Mouse (Mus musculus) hindbrain, embryonic 13.5 days (tissue): ENCODE results near the gene 2200002D01Rik. TPM values are rescaled to one million over a fixed set of nuclear protein-coding genes. Genes with fewer than 3 reads are reported as not detected.

Experiments used
- ATAC-seq: fragments of 200-750 bp; cut with Nextera tagmentation; 2 replicates; pipeline ENCODE4 v1.8.0; 2017; ENCODE audit warnings: moderate TSS enrichment; ENCODE audit not compliant: low FRiP score
- H3K27ac ChIP-seq: fragments of 300-500 bp; sonication (generic); 2 replicates; pipeline ENCODE4 v1.5.1; 2015; ENCODE audit warnings: inconsistent platforms, mild to moderate bottlenecking, moderate library complexity
- H3K27me3 ChIP-seq: fragments of 300-500 bp; sonication (generic); 2 replicates; pipeline ENCODE4 v1.6.1; 2015; ENCODE audit warnings: mild to moderate bottlenecking, inconsistent platforms
- H3K36me3 ChIP-seq: fragments of 300-500 bp; sonication (generic); 2 replicates; pipeline ENCODE4 v1.6.1; 2015; ENCODE audit warnings: mild to moderate bottlenecking, inconsistent platforms
- H3K4me1 ChIP-seq: fragments of 300-500 bp; sonication (generic); replicated peaks from 2 replicates; pipeline ENCODE4 v1.6.1; 2015; ENCODE audit warnings: inconsistent platforms
- H3K4me2 ChIP-seq: fragments of 300-500 bp; sonication (generic); 2 replicates; pipeline ENCODE4 v1.6.1; 2015; ENCODE audit warnings: inconsistent platforms, mild to moderate bottlenecking, moderate library complexity
- H3K4me3 ChIP-seq: fragments of 300-500 bp; sonication (generic); 2 replicates; pipeline ENCODE4 v1.5.1; 2015; ENCODE audit warnings: mild to moderate bottlenecking, inconsistent platforms
- H3K9ac ChIP-seq: fragments of 300-500 bp; sonication (generic); 2 replicates; pipeline ENCODE4 v1.6.1; 2015; ENCODE audit warnings: mild to moderate bottlenecking, inconsistent platforms
- H3K9me3 ChIP-seq: fragments of 300-500 bp; sonication (generic); 2 replicates; pipeline ENCODE4 v1.6.1; 2016; ENCODE audit warnings: inconsistent platforms
- WGBS: fragments of 180-500 bp; shearing (Covaris S2); methylation state at CpG from one replicate; pipeline ENCODE4 v1.1.7; 2015; 5-methylcytosine and 5-hydroxymethylcytosine counted together
- polyA plus RNA-seq: library from polyadenylated mRNA; unstranded; fragments of >200 nt; fragmentation: Nextera tagmentation; extraction: Ambion mirVana; gene quantifications from 2 replicates; pipeline ENCODE4 v1.2.1, GENCODE M21; 2015

The 2200002D01Rik gene
- polyA plus RNA-seq, 1 experiment from 2014 or later: 1.7 TPM

DNA sequence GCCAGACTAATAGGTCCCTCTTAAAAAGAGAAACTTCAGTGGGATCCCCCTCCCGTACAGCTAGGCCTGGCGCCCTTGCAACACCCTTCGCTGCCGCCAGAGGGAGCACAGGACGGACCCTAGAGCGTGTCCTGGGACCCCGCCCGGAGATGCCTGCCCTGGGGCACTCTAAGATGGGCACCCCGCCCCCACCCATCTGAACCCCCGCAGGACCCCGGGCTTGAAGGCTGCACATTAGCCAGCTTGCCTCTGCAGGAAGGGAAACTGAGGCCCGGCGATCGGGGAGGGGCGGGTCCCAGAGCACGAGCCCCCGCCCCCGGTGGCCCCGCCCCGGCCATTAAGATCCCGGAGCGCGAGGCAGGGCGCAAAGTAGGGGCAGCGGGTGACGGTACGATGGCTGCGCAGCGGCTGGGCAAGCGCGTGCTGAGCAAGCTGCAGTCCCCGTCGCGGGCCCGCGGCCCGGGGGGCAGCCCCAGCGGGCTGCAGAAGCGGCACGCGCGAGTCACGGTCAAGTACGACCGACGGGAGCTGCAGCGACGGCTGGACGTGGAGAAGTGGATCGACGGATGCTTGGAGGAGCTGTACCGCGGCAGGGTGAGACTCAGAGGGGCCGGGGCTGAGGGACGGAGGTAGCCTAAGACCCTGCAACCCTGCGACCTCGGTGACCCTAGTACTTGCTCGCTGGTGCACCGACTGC lies 40.8 kb upstream of the 2200002D01Rik start, which contains the start of gene Ppp1r14a:
Gene Ppp1r14a, plus strand, starts transcription at position 367 of the 697 bp plus-strand sequence.
- H3K4me2 ChIP-seq: peak within 1 kb of the TSS; percentile 90
- ATAC-seq: no peak
- peak within 1 kb of the TSS; percentile 75 for H3K9ac ChIP-seq
- no peaks in the 10 kb centered on the region for H3K9me3 ChIP-seq
- WGBS: under 1% methylated on average over 59 of the region's 59 CpGs
- H3K36me3 ChIP-seq: no peaks in the 10 kb centered on the region
- H3K27me3 ChIP-seq: peaks cover 38% of the 10 kb centered on the region
- H3K27ac ChIP-seq: peak within 1 kb of the TSS; percentile 72; the same call in 1 of the 2 replicates
- H3K4me3 ChIP-seq: peak within 1 kb of the TSS; percentile 53
- peaks cover 47% of the 10 kb centered on the region for H3K4me1 ChIP-seq

DNA sequence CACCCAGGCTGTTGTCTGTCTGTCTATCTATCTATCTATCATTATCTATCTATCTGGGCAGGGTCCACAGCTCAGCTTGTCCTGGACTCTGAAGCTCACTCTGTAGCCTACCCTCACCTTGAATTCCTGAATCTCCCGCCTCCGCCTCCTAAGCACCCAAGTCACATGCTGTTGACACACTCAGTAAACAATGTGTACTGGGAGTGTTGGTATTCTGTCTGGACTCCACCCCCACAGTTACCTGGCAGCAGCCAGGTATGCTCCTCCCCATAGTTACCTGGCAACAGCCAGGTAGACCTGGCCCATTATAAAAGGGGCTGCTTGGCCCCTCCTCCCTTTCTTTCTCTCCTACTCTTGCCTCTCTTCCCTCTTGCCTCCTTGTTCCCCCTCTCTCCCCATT lies 39.8 kb upstream of the 2200002D01Rik start:
- Histone ChIP-seq H3K36me3 (no peaks in the 10 kb centered on the region), H3K27ac (no peak overlapping the region), H3K4me1 (peaks cover 40% of the 10 kb centered on the region), H3K27me3 (peaks cover 45% of the 10 kb centered on the region), H3K4me3 (no peak overlapping the region), H3K9me3 (no peaks in the 10 kb centered on the region), H3K9ac (no peak overlapping the region), H3K4me2 (no peak overlapping the region)
- ATAC-seq: no peak
- WGBS: 90% methylated on average over 2 of the region's 2 CpGs

DNA sequence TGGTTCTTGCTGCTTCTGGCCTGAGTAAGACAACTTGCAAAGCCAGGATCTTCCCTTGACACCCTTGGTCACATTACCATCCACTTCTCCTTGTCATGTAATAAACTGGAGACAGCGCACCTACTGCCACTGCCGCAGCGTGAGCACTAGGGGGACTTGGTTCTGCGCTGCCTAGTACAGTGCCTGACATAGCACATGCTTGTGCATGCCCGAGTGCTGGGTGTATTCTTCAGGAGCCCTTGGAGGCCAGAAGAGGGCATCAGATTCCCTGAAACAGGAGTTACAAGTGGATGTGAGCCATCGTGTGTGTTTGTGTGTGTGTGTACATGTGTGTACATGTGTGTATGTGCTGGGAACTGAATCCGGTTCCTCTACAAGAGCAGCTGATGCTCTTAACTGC lies 39.2 kb upstream of the 2200002D01Rik start:
- no peak for ATAC-seq
- no peak overlapping the region for H3K27ac ChIP-seq
- no peak overlapping the region for H3K4me2 ChIP-seq
- WGBS: 87% methylated on average over 7 of the region's 7 CpGs
- H3K9me3 ChIP-seq: no peaks in the 10 kb centered on the region
- H3K27me3 ChIP-seq: peaks cover 51% of the 10 kb centered on the region
- H3K36me3 ChIP-seq: no peaks in the 10 kb centered on the region
- peaks cover 36% of the 10 kb centered on the region for H3K4me1 ChIP-seq
- no peak overlapping the region for H3K4me3 ChIP-seq
- H3K9ac ChIP-seq: no peak overlapping the region

DNA sequence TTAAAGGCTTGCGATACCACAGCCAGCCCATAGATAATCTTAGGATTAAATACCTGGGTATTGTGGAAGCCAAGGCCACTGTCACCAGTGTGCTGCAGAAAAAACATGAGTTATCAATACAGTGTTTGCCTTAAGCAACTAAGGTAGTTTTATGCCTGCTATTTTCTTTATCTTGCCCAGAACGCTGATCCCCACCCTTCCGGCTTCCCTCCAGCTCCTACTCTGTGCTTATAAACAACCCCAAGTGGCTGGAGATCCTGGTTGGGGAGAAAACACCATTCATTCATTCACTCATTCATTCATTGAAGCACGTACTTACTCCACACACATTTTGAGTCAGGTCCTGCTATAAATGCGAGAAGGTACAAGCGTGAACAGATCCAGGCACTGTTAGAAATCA lies 36.3 kb upstream of the 2200002D01Rik start:
- Histone ChIP-seq H3K36me3 (no peaks in the 10 kb centered on the region), H3K27me3 (peaks cover 74% of the 10 kb centered on the region), H3K4me2 (no peak overlapping the region), H3K9me3 (no peaks in the 10 kb centered on the region), H3K4me3 (no peak overlapping the region), H3K27ac (no peak overlapping the region), H3K4me1 (peaks cover 29% of the 10 kb centered on the region), H3K9ac (no peak overlapping the region)
- ATAC-seq: no peak
- 93% methylated on average over 6 of the region's 6 CpGs for WGBS

DNA sequence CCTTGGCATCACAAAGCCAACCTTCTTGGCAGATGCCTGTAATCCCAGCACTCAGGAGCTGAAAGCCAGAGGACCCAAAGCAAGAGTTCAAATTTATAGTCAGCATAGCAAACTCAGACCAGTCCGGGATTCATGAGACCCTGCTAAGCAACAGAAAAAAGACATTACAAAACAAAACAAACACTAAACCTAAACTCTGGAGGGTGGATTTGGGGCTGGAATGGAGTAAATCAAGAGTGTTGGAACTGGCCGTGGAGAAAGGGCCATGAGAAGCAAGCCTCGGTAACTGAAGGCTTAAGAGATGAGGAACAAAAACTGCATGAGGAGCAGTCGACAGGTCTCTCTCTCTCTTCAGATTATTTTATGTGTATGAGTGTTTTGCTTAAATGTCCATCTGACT lies 35.6 kb upstream of the 2200002D01Rik start:
- Histone ChIP-seq H3K9ac (no peak overlapping the region), H3K4me3 (no peak overlapping the region), H3K36me3 (no peaks in the 10 kb centered on the region), H3K4me1 (peaks cover 22% of the 10 kb centered on the region), H3K27me3 (peaks cover 75% of the 10 kb centered on the region), H3K4me2 (no peak overlapping the region), H3K27ac (no peak overlapping the region), H3K9me3 (no peaks in the 10 kb centered on the region)
- no peak for ATAC-seq
- WGBS: 80% methylated on average over 4 of the region's 4 CpGs

DNA sequence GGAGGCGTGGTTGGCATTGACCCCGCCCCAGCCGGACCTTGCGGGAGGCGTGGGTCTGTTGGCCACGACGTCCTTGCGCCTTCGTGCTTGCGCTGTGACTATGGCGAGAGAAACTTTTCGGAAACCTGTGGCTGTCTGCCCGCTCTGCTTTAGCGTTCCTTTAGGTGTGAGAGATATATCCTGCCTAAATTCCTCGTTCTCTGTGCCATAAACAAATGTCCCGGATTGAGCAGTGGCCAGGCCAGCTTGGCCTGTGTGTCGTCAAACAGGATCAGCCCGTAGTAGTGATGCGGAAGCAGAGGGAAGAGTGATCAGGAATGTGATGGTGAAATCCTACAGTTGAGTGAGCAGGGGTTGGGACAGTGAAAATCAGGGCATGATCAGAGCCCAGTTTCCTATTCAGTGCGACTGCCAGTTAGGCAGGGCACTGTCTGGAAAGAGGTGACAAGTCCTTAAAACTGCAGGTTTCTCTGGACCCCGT lies 33.8 kb upstream of the 2200002D01Rik start:
- Histone ChIP-seq H3K36me3 (no peaks in the 10 kb centered on the region), H3K9ac (peak overlapping the region; percentile 76), H3K9me3 (no peaks in the 10 kb centered on the region), H3K4me3 (peak overlapping the region; percentile 60), H3K27ac (no peak overlapping the region), H3K4me2 (peak overlapping the region; percentile 95), H3K4me1 (peaks cover 18% of the 10 kb centered on the region), H3K27me3 (peaks cover 67% of the 10 kb centered on the region)
- 10% methylated on average over 21 of the region's 21 CpGs for WGBS
- peak; percentile 34; the same call in 1 of the 2 replicates for ATAC-seq

DNA sequence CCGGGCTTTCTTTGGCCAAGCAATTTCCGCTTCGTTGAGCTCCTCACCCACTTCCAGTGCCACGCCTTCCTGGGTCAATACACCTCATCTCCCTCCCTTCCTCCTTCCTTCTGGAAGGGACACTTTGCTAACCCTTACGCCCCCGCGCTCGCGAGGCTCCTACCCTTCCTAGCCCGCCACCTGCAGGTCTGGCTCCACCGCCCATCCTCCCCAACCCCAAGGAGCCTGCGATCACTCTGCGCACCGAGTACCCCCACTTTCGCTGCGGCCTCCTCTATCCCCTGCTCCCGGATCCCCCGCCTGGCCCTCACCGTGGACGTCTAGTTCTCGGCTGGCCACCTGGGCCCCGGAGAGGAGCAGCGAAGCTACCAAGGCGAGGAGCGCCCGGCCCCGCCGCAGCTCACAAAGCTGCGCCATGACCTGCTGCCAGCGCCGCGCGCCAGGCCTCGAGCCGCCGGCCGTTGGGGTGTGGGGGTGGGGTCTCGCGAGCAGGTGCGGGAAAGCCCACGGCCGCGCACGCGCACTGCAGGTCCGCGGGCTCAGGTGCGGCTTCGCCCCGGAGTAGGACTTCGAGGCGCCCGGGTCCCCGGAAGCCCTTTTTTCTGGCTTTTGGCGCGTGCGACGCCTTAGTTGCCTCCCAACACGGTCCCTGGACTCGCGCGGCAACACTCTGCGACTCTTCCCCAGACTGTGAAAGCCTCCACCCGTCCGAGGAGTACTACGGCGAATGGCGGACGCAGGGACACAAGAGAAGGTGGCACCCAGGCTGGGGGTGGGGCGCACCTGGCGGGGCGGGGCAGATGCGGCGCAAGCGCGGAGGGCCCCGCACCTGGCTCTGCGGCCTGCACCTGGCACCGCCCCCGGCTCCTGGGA lies 33.2 kb upstream of the 2200002D01Rik start, which contains the start of gene Spint2:
Gene Spint2, minus strand, starts transcription at position 712 of the 873 bp plus-strand sequence.
- Histone ChIP-seq H3K36me3 (no peaks in the 10 kb centered on the region), H3K27me3 (peaks cover 66% of the 10 kb centered on the region), H3K9me3 (no peaks in the 10 kb centered on the region), H3K9ac (peak within 1 kb of the TSS; percentile 76), H3K27ac (no peak within 1 kb of the TSS), H3K4me2 (peak within 1 kb of the TSS; percentile 95), H3K4me3 (peak within 1 kb of the TSS; percentile 60), H3K4me1 (peaks cover 18% of the 10 kb centered on the region)
- WGBS: under 1% methylated on average over 80 of the region's 80 CpGs
- peak; percentile 75 for ATAC-seq

DNA sequence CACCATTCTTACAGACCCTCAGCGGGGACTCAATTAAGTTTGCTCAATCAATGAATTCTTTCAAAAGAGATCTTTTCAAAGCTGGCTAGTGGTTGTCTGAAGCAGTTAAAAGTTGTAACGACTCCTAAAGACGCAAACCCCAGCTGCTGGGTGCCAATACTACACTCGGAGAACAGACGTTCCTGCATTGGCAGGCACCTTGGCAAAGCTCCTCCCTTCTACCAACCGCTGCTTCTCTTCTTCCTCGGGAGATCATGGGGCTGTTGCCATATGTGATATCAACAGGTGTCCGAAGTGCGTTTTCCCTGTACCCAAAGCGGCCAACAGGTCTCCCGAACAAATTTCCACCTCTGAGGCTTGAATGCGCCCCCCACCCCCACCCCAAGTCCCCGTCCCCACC lies 32.5 kb upstream of the 2200002D01Rik start:
- H3K27ac ChIP-seq: no peak overlapping the region
- peaks cover 18% of the 10 kb centered on the region for H3K4me1 ChIP-seq
- no peak for ATAC-seq
- WGBS: 15% methylated on average over 13 of the region's 13 CpGs
- peaks cover 61% of the 10 kb centered on the region for H3K27me3 ChIP-seq
- H3K9me3 ChIP-seq: no peaks in the 10 kb centered on the region
- peak overlapping the region; percentile 76; the same call in 1 of the 2 replicates for H3K9ac ChIP-seq
- peak overlapping the region; percentile 95 for H3K4me2 ChIP-seq
- no peaks in the 10 kb centered on the region for H3K36me3 ChIP-seq
- peak overlapping the region; percentile 60 for H3K4me3 ChIP-seq

DNA sequence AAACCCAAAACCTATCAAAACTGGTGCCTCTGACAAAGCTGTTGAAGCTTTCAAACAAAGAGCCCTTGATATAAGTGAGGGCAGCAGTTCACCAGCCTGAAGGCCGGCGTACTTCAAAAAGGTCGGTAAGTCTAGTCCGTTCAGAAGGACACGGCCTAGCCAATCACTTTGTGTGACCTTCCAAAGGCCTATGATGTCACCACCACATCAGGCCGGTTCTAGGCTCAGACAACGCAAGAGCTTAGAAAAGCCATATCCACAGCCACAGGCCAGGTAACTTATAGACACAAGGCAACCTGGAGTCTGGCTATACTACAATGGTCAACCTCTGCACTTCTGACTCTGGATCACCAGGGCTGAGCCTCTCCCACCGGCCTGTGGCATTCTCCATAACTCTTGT lies 31.7 kb upstream of the 2200002D01Rik start:
- Histone ChIP-seq H3K4me2 (no peak overlapping the region), H3K27ac (no peak overlapping the region), H3K27me3 (peaks cover 56% of the 10 kb centered on the region), H3K9ac (no peak overlapping the region), H3K9me3 (no peaks in the 10 kb centered on the region), H3K36me3 (no peaks in the 10 kb centered on the region), H3K4me1 (peaks cover 18% of the 10 kb centered on the region), H3K4me3 (no peak overlapping the region)
- no peak for ATAC-seq
- 84% methylated on average over 8 of the region's 8 CpGs for WGBS

DNA sequence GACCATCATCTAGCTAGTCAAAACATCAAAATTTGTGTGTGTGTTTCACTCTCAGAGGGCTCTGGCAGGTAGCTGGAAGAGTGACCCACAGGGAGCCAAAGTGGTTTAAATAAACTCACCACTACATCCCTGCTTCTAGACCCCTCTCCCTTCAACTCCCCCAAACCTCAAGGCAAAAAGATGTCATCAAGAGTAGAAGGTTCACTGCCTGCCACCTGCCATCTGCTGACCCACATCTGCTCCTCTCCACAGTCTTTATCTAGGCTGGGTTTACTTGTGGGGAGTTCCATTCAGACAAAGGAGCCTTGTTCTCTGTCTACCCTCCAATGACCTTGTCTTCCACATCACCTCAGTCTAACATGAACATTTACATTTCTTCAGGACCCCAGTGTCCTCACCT lies 31.0 kb upstream of the 2200002D01Rik start:
- peaks cover 18% of the 10 kb centered on the region for H3K4me1 ChIP-seq
- no peak overlapping the region for H3K9ac ChIP-seq
- no peak for ATAC-seq
- H3K9me3 ChIP-seq: no peaks in the 10 kb centered on the region
- no peaks in the 10 kb centered on the region for H3K36me3 ChIP-seq
- no peak overlapping the region for H3K4me3 ChIP-seq
- no peak overlapping the region for H3K4me2 ChIP-seq
- H3K27ac ChIP-seq: no peak overlapping the region
- peaks cover 49% of the 10 kb centered on the region for H3K27me3 ChIP-seq

DNA sequence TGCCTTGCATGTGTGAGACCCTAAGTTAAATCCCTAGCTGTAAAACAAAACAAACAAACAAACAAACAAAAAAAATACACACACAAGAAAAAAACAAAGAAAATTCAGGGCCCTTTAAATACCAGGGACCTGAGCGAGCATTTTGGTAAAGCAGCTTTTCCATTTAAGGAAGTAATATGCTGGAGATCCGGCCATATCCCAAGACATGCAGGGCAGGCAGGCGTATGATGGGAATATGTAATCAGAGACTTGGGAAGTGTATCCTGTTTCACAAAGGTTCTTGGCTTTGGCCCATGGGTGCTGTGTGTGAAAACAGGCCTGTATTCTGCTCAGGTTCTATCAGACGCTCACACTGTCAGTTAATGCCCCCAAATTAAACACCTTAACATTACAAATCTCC lies 29.2 kb upstream of the 2200002D01Rik start:
- ATAC-seq: no peak

DNA sequence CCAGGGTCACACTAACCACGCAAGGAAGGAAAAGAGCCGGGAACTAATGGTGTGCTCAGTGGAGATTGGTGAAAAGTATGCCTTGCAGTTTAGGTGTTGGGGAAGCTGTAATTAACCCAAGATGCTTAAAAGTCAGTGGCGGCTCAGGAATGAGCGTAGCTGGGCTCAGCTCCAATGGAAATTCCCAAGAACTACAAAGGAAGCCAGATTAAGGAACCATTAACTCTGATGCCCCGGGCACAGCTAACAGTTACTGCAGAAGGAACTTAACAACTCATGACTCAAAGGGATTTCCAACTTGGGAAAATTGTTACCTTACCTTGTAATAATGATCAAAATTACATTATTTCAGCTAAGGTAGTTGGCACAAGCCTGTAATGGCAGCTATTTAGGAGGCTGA lies 28.4 kb upstream of the 2200002D01Rik start:
- 78% methylated on average over 5 of the region's 5 CpGs for WGBS
- Histone ChIP-seq H3K9me3 (no peaks in the 10 kb centered on the region), H3K4me2 (no peak overlapping the region), H3K36me3 (no peaks in the 10 kb centered on the region), H3K9ac (no peak overlapping the region), H3K4me1 (peaks cover 13% of the 10 kb centered on the region), H3K4me3 (no peak overlapping the region), H3K27ac (no peak overlapping the region), H3K27me3 (peaks cover 27% of the 10 kb centered on the region)
- ATAC-seq: no peak

More for the DNA sequence above, 29.2 kb upstream of the 2200002D01Rik start:
- 92% methylated on average over 4 of the region's 4 CpGs for WGBS
- H3K4me3 ChIP-seq: no peak overlapping the region
- H3K9me3 ChIP-seq: no peaks in the 10 kb centered on the region
- no peaks in the 10 kb centered on the region for H3K36me3 ChIP-seq
- H3K27me3 ChIP-seq: peaks cover 35% of the 10 kb centered on the region
- no peak overlapping the region for H3K9ac ChIP-seq
- no peak overlapping the region for H3K4me2 ChIP-seq
- H3K27ac ChIP-seq: no peak overlapping the region
- H3K4me1 ChIP-seq: peaks cover 18% of the 10 kb centered on the region
